Mouse (Mus musculus) embryonic fibroblast, embryonic 13.5 days (primary cell): ENCODE results near the gene Cdh13.

ENCODE experiments used
- CTCF ChIP-seq: IDR thresholded peaks from 2 replicates; pipeline ENCODE4 v1.5.1; 2011; ENCODE audit warnings: mild to moderate bottlenecking, control low read depth, low read length, moderate library complexity, borderline replicate concordance; ENCODE audit not compliant: insufficient read depth
- POLR2A ChIP-seq: IDR thresholded peaks from 2 replicates; pipeline ENCODE4 v1.6.1; 2011; ENCODE audit warnings: low read depth, mild to moderate bottlenecking, control low read depth, low read length, moderate library complexity

- TF ChIP-seq CTCF = no peak
- TF ChIP-seq POLR2A = no peak
Measured at GRCm38 (mm10) chr8:118316440-118316839, 32.9 kb downstream of the Cdh13 start.
